Mouse (Mus musculus) thymus, adult 2 months (tissue): ENCODE results near the gene Fgfr2. TPM values are rescaled to one million over a fixed set of nuclear protein-coding genes. Genes with fewer than 3 reads are reported as not detected.

Experiments
- DNase-seq: peaks from one replicate; pipeline ENCODE4 v3.0.0; 2021
- H3K27ac ChIP-seq: fragments of 200-500 bp; 2 replicates; pipeline ENCODE4 v1.5.1; 2012; ENCODE audit warnings: low read length, control low read depth; ENCODE audit not compliant: control insufficient read depth, insufficient read depth
- H3K27me3 ChIP-seq: fragments of 200-500 bp; 2 replicates; pipeline ENCODE4 v1.6.1; 2012; ENCODE audit warnings: mild to moderate bottlenecking, low read length, moderate library complexity, mixed read lengths; ENCODE audit not compliant: control insufficient read depth, insufficient read depth
- H3K36me3 ChIP-seq: fragments of 200-500 bp; 2 replicates; pipeline ENCODE4 v1.6.1; 2012; ENCODE audit warnings: mild to moderate bottlenecking, low read length, moderate library complexity; ENCODE audit not compliant: control insufficient read depth, insufficient read depth
- H3K4me1 ChIP-seq: fragments of 200-500 bp; replicated peaks from 2 replicates; pipeline ENCODE4 v1.6.1; 2012; ENCODE audit warnings: low read length; ENCODE audit not compliant: control insufficient read depth, insufficient read depth
- H3K4me3 ChIP-seq: fragments of 200-500 bp; 2 replicates; pipeline ENCODE4 v1.5.1; 2012; ENCODE audit warnings: mild to moderate bottlenecking, low read length, control low read depth, moderate library complexity; ENCODE audit not compliant: control insufficient read depth, insufficient read depth
- CTCF ChIP-seq: fragments of 200-500 bp; IDR thresholded peaks from 2 replicates; pipeline ENCODE4 v1.5.1; 2012; ENCODE audit warnings: mild to moderate bottlenecking, control low read depth, low read length, moderate library complexity, borderline replicate concordance; ENCODE audit not compliant: control insufficient read depth, poor library complexity, insufficient read depth; ENCODE audit errors: extremely low read depth
- POLR2A ChIP-seq: fragments of 200-500 bp; IDR thresholded peaks from 2 replicates; pipeline ENCODE4 v1.6.1; 2012; ENCODE audit warnings: mild to moderate bottlenecking, low read length, control low read depth, moderate library complexity; ENCODE audit not compliant: control insufficient read depth, poor library complexity, insufficient read depth; ENCODE audit errors: extremely low read depth
- WGBS: fragments of 180-500 bp; shearing (Covaris S2); methylation state at CpG from one replicate; pipeline ENCODE4 v1.1.7; 2018; 5-methylcytosine and 5-hydroxymethylcytosine counted together
- polyA plus RNA-seq: library from polyadenylated mRNA; depleted of rRNA; stranded (reverse); fragments of >200 nt; gene quantifications from 2 replicates; pipeline ENCODE4 v1.2.3, GENCODE M21; 2012

Fgfr2 gene
- polyA plus RNA-seq, 1 experiment: 12.1 TPM

GRCm38 (mm10) chr7:132230961-132231360 is 892.2 kb downstream of the Fgfr2 start:
- no peaks in the 10 kb centered on the region for H3K27me3 ChIP-seq
- no peak overlapping the region for H3K27ac ChIP-seq
- H3K4me3 ChIP-seq: no peak overlapping the region
- no peak for DNase-seq
- 97% methylated on average over 3 of the region's 3 CpGs for WGBS
- no peaks in the 10 kb centered on the region for H3K36me3 ChIP-seq
- H3K4me1 ChIP-seq: no peaks in the 10 kb centered on the region
- TF ChIP-seq CTCF (no peak), POLR2A (no peak)

- TF ChIP-seq POLR2A: no peak
- no peak for TF ChIP-seq CTCF
- Histone ChIP-seq H3K36me3 (no peaks in the 10 kb centered on the region), H3K4me1 (no peaks in the 10 kb centered on the region), H3K27ac (no peak overlapping the region), H3K27me3 (no peaks in the 10 kb centered on the region), H3K4me3 (no peak overlapping the region)
- no peak for DNase-seq
- 87% methylated on average over 8 of the region's 8 CpGs for WGBS
These were observed 896.0 kb downstream of the Fgfr2 start for GRCm38 (mm10) chr7:132227075-132227640.

- H3K4me1 ChIP-seq: no peaks in the 10 kb centered on the region
- no peak overlapping the region for H3K27ac ChIP-seq
- no peaks in the 10 kb centered on the region for H3K36me3 ChIP-seq
- H3K27me3 ChIP-seq: no peaks in the 10 kb centered on the region
- H3K4me3 ChIP-seq: no peak overlapping the region
- DNase-seq: peak; percentile 82
- TF ChIP-seq CTCF (no peak), POLR2A (no peak)
- WGBS: 72% methylated on average over 6 of the region's 6 CpGs
These were observed 896.6 kb downstream of the Fgfr2 start for GRCm38 (mm10) chr7:132226379-132227074.

GRCm38 (mm10) chr7:132223452-132224141 is 899.6 kb downstream of the Fgfr2 start:
- Histone ChIP-seq H3K27me3 (no peaks in the 10 kb centered on the region), H3K4me3 (no peak overlapping the region), H3K4me1 (no peaks in the 10 kb centered on the region), H3K27ac (no peak overlapping the region), H3K36me3 (no peaks in the 10 kb centered on the region)
- TF ChIP-seq CTCF (no peak), POLR2A (no peak)
- no peak for DNase-seq
- 64% methylated on average over 10 of the region's 10 CpGs for WGBS

- H3K36me3 ChIP-seq: no peaks in the 10 kb centered on the region
- no peak for TF ChIP-seq POLR2A
- TF ChIP-seq CTCF: no peak
- WGBS: 88% methylated on average over 10 of the region's 10 CpGs
- no peak for DNase-seq
- no peak overlapping the region for H3K27ac ChIP-seq
- no peaks in the 10 kb centered on the region for H3K27me3 ChIP-seq
- no peak overlapping the region for H3K4me3 ChIP-seq
- H3K4me1 ChIP-seq: no peaks in the 10 kb centered on the region
These were observed 909.1 kb downstream of the Fgfr2 start for GRCm38 (mm10) chr7:132214031-132214430.

GRCm38 (mm10) chr7:132213460-132213859 is 909.7 kb downstream of the Fgfr2 start:
- Histone ChIP-seq H3K4me1 (no peaks in the 10 kb centered on the region), H3K4me3 (no peak overlapping the region), H3K36me3 (no peaks in the 10 kb centered on the region), H3K27ac (no peak overlapping the region), H3K27me3 (no peaks in the 10 kb centered on the region)
- 27% methylated on average over 8 of the region's 8 CpGs for WGBS
- TF ChIP-seq POLR2A (no peak), CTCF (peak; percentile 70; the same call in 1 of the 2 replicates)
- peak; percentile 22 for DNase-seq
